Mouse (Mus musculus) CD4-positive helper T cell, adult 2 months (primary cell): ENCODE results near the gene Pot1b.

Experiments
- DNase-seq: peaks from one replicate; pipeline ENCODE4 v3.0.0-alpha.2; 2012; ENCODE audit warnings: low read depth, missing footprints, low spot score

Pot1b gene

GRCm38 (mm10) chr17:55711984-55712811 lies at the start of gene Pot1b:
Pot1b (minus strand) TSS chr17:55712628.
- DNase-seq, result peak; percentile 94

GRCm38 (mm10) chr17:55751170-55751569 lies 38.7 kb upstream of the Pot1b start:
- no peak for DNase-seq

GRCm38 (mm10) chr17:55749786-55750185 lies 37.4 kb upstream of the Pot1b start, which contains the start of gene Adgre4:
Adgre4 (plus strand) TSS chr17:55749984.
- no peak for DNase-seq

GRCm38 (mm10) chr17:55736675-55737074 lies 24.2 kb upstream of the Pot1b start:
- DNase-seq, result no peak

- no peak for DNase-seq
Measured at GRCm38 (mm10) chr17:55726193-55726592, 13.8 kb upstream of the Pot1b start.

- DNase-seq, result no peak
Measured at GRCm38 (mm10) chr17:55722250-55722649, 9.8 kb upstream of the Pot1b start.

- DNase-seq, result no peak
Measured at GRCm38 (mm10) chr17:55721270-55721669, 8.8 kb upstream of the Pot1b start.

- no peak for DNase-seq
Measured at GRCm38 (mm10) chr17:55702865-55703264, 9.6 kb downstream of the Pot1b start.

GRCm38 (mm10) chr17:55702161-55702820 lies 10.1 kb downstream of the Pot1b start:
- peak; percentile 78 for DNase-seq

- DNase-seq, result no peak
Measured at GRCm38 (mm10) chr17:55699388-55699787, 13.0 kb downstream of the Pot1b start.

GRCm38 (mm10) chr17:55661099-55661498 lies 51.3 kb downstream of the Pot1b start:
- no peak for DNase-seq

GRCm38 (mm10) chr17:55625092-55625491 lies 87.3 kb downstream of the Pot1b start, which contains the start of gene Vmn2r118:
Vmn2r118 (minus strand) TSS chr17:55625192.
- no peak for DNase-seq
